In the genomic region with DNA sequence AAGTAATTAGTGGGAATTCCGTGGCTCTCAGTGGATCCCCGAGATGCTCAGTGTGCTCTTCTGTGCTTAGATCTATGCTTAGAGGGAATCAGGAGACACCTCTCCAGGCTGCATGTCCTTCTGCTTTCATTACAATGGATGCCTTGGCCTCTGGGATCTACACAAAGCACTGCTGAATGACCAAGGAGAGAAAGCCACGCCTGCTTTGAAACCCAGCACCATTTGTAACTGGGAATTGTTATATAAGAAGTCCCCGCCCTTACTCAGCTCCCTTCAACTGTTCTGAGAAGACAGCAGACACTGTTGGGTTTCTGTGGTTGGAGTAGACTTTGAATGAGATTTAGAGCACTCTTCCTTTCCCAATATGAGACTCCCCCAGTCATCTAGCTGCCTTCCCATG, we compare ENCODE assay signal across 18 mouse cellular contexts.
DNase-seq lines count a peak whose midpoint lies in the region; ATAC-seq and TF ChIP-seq lines count a peak whose summit lies in the region.
"Had no signal": no experiment of that assay in that cellular context is flagged by ENCODE, and none has a peak within 500 bp of the region (broad histone marks: within the 10 kb centered on the region; RNA-seq: fewer than 3 reads in every experiment).

No protein-coding gene starts in this region.

- no peaks in the 10 kb centered on the region; the same call in 1 of the 2 replicates for H3K4me1 ChIP-seq in intestine, embryonic 14.5 days (replicated peaks; ENCODE audit: control insufficient read depth, insufficient read depth, low read length)
- peaks cover 10% of the 10 kb centered on the region; the same call in 1 of the 2 replicates for H3K4me1 ChIP-seq in intestine, embryonic 15.5 days (replicated peaks)
- H3K4me1 ChIP-seq in midbrain, embryonic 10.5 days, result peaks cover 16% of the 10 kb centered on the region
- H3K4me1 ChIP-seq in midbrain, embryonic 16.5 days (ENCODE audit: control insufficient read depth, insufficient read depth, low read length), result peaks cover under 1% of the 10 kb centered on the region; the same call in 1 of the 2 replicates
- peaks cover 0 to 11% of the 10 kb centered on the region in 2 experiments; a peak in 2 of 4 replicates for H3K4me1 ChIP-seq in ES-E14 (ENCODE audit: control insufficient read depth in 2 of 2, insufficient read depth in 2 of 2, low read length in 2 of 2, poor library complexity in 1 of 2)
- no peaks in the 10 kb centered on the region for H3K4me1 ChIP-seq in limb, embryonic 11.5 days (ENCODE audit: control insufficient read depth, insufficient read depth, low read length)

- WGBS in intestine, embryonic 14.5 days, result 74% methylated on average over 4 of the region's 4 CpGs
- WGBS in intestine, embryonic 15.5 days, result 71% methylated on average over 4 of the region's 4 CpGs
- WGBS in midbrain, embryonic 10.5 days, result 66% methylated on average over 4 of the region's 4 CpGs
- 43% methylated on average over 4 of the region's 4 CpGs for WGBS in midbrain, embryonic 16.5 days
- 73% methylated on average over 4 of the region's 4 CpGs for WGBS in limb, embryonic 11.5 days

- H3K4me3 ChIP-seq in intestine, embryonic 14.5 days (ENCODE audit: low read depth, low read length), result no peak overlapping the region
- no peak overlapping the region for H3K4me3 ChIP-seq in intestine, embryonic 15.5 days (replicated peaks)
- no peak overlapping the region for H3K4me3 ChIP-seq in midbrain, embryonic 10.5 days
- H3K4me3 ChIP-seq in midbrain, embryonic 16.5 days (ENCODE audit: low read depth, low read length), result no peak overlapping the region
- H3K4me3 ChIP-seq in ES-E14 (ENCODE audit: insufficient read depth in 1 of 2, low read depth in 1 of 2, low read length in 2 of 2, poor library complexity in 1 of 2, severe bottlenecking in 1 of 2), result no peak overlapping the region
- H3K4me3 ChIP-seq in limb, embryonic 11.5 days (ENCODE audit: low read depth, low read length), result no peak overlapping the region
- H3K4me3 ChIP-seq: embryonic facial prominence, embryonic 10.5 days; forebrain, embryonic 15.5 days; hindbrain, embryonic 12.5 days; limb, embryonic 15.5 days; stomach, embryonic 15.5 days had no signal

- ATAC-seq in intestine, embryonic 14.5 days (replicated peaks; ENCODE audit: low FRiP score, low TSS enrichment, low read depth), result no peak
- ATAC-seq in intestine, embryonic 15.5 days, result no peak
- ATAC-seq in midbrain, embryonic 16.5 days, result no peak
- ATAC-seq in limb, embryonic 11.5 days (ENCODE audit: insufficient number of reproducible peaks, low FRiP score, low TSS enrichment, low read depth), result no peak

- H3K9me3 ChIP-seq in intestine, embryonic 14.5 days (ENCODE audit: control insufficient read depth, low read length), result no peaks in the 10 kb centered on the region
- H3K9me3 ChIP-seq in intestine, embryonic 15.5 days, result no peaks in the 10 kb centered on the region
- H3K9me3 ChIP-seq in midbrain, embryonic 10.5 days (replicated peaks), result no peaks in the 10 kb centered on the region
- H3K9me3 ChIP-seq in midbrain, embryonic 16.5 days (replicated peaks; ENCODE audit: control insufficient read depth, low read length, poor library complexity, severe bottlenecking), result no peaks in the 10 kb centered on the region
- no peaks in the 10 kb centered on the region for H3K9me3 ChIP-seq in ES-E14 (ENCODE audit: control insufficient read depth, insufficient read depth, low read depth, low read length)
- no peaks in the 10 kb centered on the region for H3K9me3 ChIP-seq in limb, embryonic 11.5 days (ENCODE audit: control insufficient read depth, low read length)
- H3K9me3 ChIP-seq: embryonic facial prominence, embryonic 10.5 days; forebrain, embryonic 15.5 days; hindbrain, embryonic 12.5 days; limb, embryonic 15.5 days; stomach, embryonic 15.5 days had no signal

- no peak overlapping the region for H3K27ac ChIP-seq in intestine, embryonic 14.5 days (ENCODE audit: low read depth)
- H3K27ac ChIP-seq in intestine, embryonic 15.5 days, result no peak overlapping the region
- peak overlapping the region; percentile 42; the same call in 1 of the 2 replicates for H3K27ac ChIP-seq in midbrain, embryonic 10.5 days (replicated peaks)
- no peak overlapping the region; the same call in 1 of the 2 replicates for H3K27ac ChIP-seq in midbrain, embryonic 16.5 days (ENCODE audit: low read length)
- H3K27ac ChIP-seq in ES-E14 (ENCODE audit: insufficient read depth, low read depth, low read length, poor library complexity, severe bottlenecking), result no peak overlapping the region
- no peak overlapping the region for H3K27ac ChIP-seq in limb, embryonic 11.5 days (replicated peaks; ENCODE audit: low read depth, low read length)
- H3K27ac ChIP-seq: embryonic facial prominence, embryonic 10.5 days; forebrain, embryonic 15.5 days; hindbrain, embryonic 12.5 days; limb, embryonic 15.5 days; macrophage; stomach, embryonic 15.5 days had no signal

- no peak overlapping the region for H3K4me2 ChIP-seq in intestine, embryonic 14.5 days (ENCODE audit: low read length)
- H3K4me2 ChIP-seq in intestine, embryonic 15.5 days (replicated peaks), result no peak overlapping the region
- no peak overlapping the region for H3K4me2 ChIP-seq in midbrain, embryonic 16.5 days (ENCODE audit: low read length)
- no peak overlapping the region for H3K4me2 ChIP-seq in limb, embryonic 11.5 days (ENCODE audit: low read depth, severe bottlenecking)
- H3K4me2 ChIP-seq: hindbrain, embryonic 12.5 days had no signal

- no peaks in the 10 kb centered on the region for H3K36me3 ChIP-seq in intestine, embryonic 14.5 days (ENCODE audit: control insufficient read depth, insufficient read depth, low read length)
- no peaks in the 10 kb centered on the region for H3K36me3 ChIP-seq in intestine, embryonic 15.5 days
- H3K36me3 ChIP-seq in midbrain, embryonic 10.5 days, result no peaks in the 10 kb centered on the region
- H3K36me3 ChIP-seq in midbrain, embryonic 16.5 days (ENCODE audit: control insufficient read depth, insufficient read depth, low read length), result no peaks in the 10 kb centered on the region
- no peaks in the 10 kb centered on the region for H3K36me3 ChIP-seq in ES-E14 (ENCODE audit: control insufficient read depth, insufficient read depth, low read length, poor library complexity, severe bottlenecking)
- no peaks in the 10 kb centered on the region for H3K36me3 ChIP-seq in limb, embryonic 11.5 days (ENCODE audit: control insufficient read depth, insufficient read depth, low read length)
- H3K36me3 ChIP-seq: embryonic facial prominence, embryonic 10.5 days; forebrain, embryonic 15.5 days; hindbrain, embryonic 12.5 days; limb, embryonic 15.5 days; stomach, embryonic 15.5 days had no signal

- in situ Hi-C loops in ES-E14 (cut with MboI; ENCODE audit: low sequenced_read_pairs in 2 of 2, unreplicated experiment in 2 of 2), result loop anchor here (10.0 to 25.0 kb wide), 6 partner anchors 159 to 572 kb away; partner anchors contain the start of genes Cdh24 (in 1 of the 2), Gm17606 (in 1 of the 2), Lrp10 (in 1 of the 2) and Oxa1l (in 1 of the 2)

- no peaks in the 10 kb centered on the region for H3K27me3 ChIP-seq in intestine, embryonic 14.5 days (replicated peaks; ENCODE audit: control insufficient read depth, insufficient read depth, low read length)
- no peaks in the 10 kb centered on the region for H3K27me3 ChIP-seq in intestine, embryonic 15.5 days (replicated peaks)
- no peaks in the 10 kb centered on the region for H3K27me3 ChIP-seq in midbrain, embryonic 10.5 days (ENCODE audit: low read depth, poor library complexity, severe bottlenecking)
- H3K27me3 ChIP-seq in midbrain, embryonic 16.5 days (ENCODE audit: control insufficient read depth, insufficient read depth, low read depth, low read length), result no peaks in the 10 kb centered on the region
- H3K27me3 ChIP-seq in limb, embryonic 11.5 days (ENCODE audit: control insufficient read depth, insufficient read depth, low read length), result no peaks in the 10 kb centered on the region
- H3K27me3 ChIP-seq: forebrain, embryonic 15.5 days; hindbrain, embryonic 12.5 days; stomach, embryonic 15.5 days had no signal

- peak; percentile 43 for DNase-seq in intestine, embryonic 14.5 days (ENCODE audit: low spot score)
- DNase-seq in midbrain, embryonic 10.5 days (ENCODE audit: low spot score), result no peak
- peak; percentile 46 for DNase-seq in ES-E14 (ENCODE audit: low read depth, low spot score)
- peak; percentile 12 for DNase-seq in limb, embryonic 11.5 days (ENCODE audit: low spot score)
- no peak for DNase-seq in ovary, adult 18-20 months (ENCODE audit: low spot score)
- DNase-seq: cerebellum, adult 11 months; cerebellum, adult 9-11 months; layer of hippocampus, adult 9-11 months; retina, postnatal 1 day; thymus, postnatal 36 days had no signal

- no peak overlapping the region for H3K9ac ChIP-seq in intestine, embryonic 14.5 days (ENCODE audit: low read length)
- H3K9ac ChIP-seq in intestine, embryonic 15.5 days, result no peak overlapping the region
- no peak overlapping the region for H3K9ac ChIP-seq in midbrain, embryonic 16.5 days (ENCODE audit: low read depth, low read length)
- no peak overlapping the region for H3K9ac ChIP-seq in ES-E14 (ENCODE audit: insufficient read depth, low read depth, low read length, poor library complexity, severe bottlenecking)
- no peak overlapping the region for H3K9ac ChIP-seq in limb, embryonic 11.5 days (ENCODE audit: low read length)
- H3K9ac ChIP-seq: forebrain, embryonic 15.5 days; hindbrain, embryonic 12.5 days; limb, embryonic 15.5 days; stomach, embryonic 15.5 days had no signal

TF ChIP-seq in ES-E14, 5 proteins besides CTCF, POLR2A, EP300 and RAD21:
- TF ChIP-seq MAFK (IDR thresholded peaks at IDR 0.05; ENCODE audit: insufficient read depth, low read depth, low read length), result no peak
TF ChIP-seq in ES-E14: peak in this region for 0.

Comparison
In these comparisons a context has a peak if more than half of its experiments do, and no peak if none do; other contexts are left out.
1. DNase-seq: peak in intestine, embryonic 14.5 days (single experiment), ES-E14 (single experiment) and limb, embryonic 11.5 days (single experiment); none in midbrain, embryonic 10.5 days (single experiment) and ovary, adult 18-20 months (single experiment).